Mouse (Mus musculus): ENCODE results near the gene Cntrob.

DNA sequence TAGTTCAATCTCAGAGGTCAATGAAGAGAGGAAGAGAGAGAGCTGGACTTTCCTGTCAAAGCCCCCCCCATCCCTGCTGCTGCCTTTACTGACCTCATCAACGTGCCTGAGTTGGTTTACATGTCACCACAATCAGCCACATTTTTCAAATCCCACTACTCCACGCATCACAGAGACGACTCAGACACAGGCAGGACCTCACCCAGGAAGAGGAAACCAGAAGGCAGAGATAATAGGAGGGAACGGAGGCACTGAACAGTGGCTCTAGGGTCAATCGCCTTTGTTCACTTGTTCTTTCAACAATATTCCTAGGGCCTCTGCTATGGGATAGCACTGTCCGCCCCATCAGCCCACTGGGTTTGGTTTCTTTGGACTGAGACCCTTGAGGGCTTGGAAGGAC, 4.1 kb upstream of the Cntrob start:
- TF ChIP-seq CTCF (IDR thresholded peaks at IDR 0.05; ENCODE audit: low read depth) (no peak), EP300 (IDR thresholded peaks at IDR 0.05; ENCODE audit: low read depth) (no peak)

Measured in liver, postnatal 0 days (tissue).